Mouse (Mus musculus) hindbrain, embryonic 14.5 days (tissue): ENCODE measurements around the gene Fam118a. TPM values are rescaled to one million over a fixed set of nuclear protein-coding genes. Genes with fewer than 3 reads are reported as not detected.
A peak's percentile ranks its signal among the peaks of the same experiment; 100 is the strongest.

Source experiments
- ATAC-seq: fragments of 200-750 bp; cut with Nextera tagmentation; 2 replicates; pipeline ENCODE4 v1.8.0; 2017; ENCODE audit warnings: moderate number of reproducible peaks, mild to moderate bottlenecking, moderate TSS enrichment, moderate library complexity; ENCODE audit not compliant: low FRiP score
- DNase-seq: peaks from one replicate; pipeline ENCODE4 v3.0.0-alpha.2; 2015; ENCODE audit warnings: low spot score
- H3K27ac ChIP-seq: fragments of 300-500 bp; sonication (generic); 2 replicates; pipeline ENCODE4 v1.5.1; 2014; ENCODE audit warnings: mild to moderate bottlenecking, moderate library complexity
- H3K27me3 ChIP-seq: fragments of 300-500 bp; sonication (generic); 2 replicates; pipeline ENCODE4 v1.6.1; 2014; ENCODE audit warnings: mild to moderate bottlenecking, low read length, mixed read lengths; ENCODE audit not compliant: control insufficient read depth, insufficient read depth
- H3K36me3 ChIP-seq: fragments of 300-500 bp; sonication (generic); replicated peaks from 2 replicates; pipeline ENCODE4 v1.6.1; 2014; ENCODE audit not compliant: control insufficient read depth, insufficient read depth
- H3K4me1 ChIP-seq: fragments of 300-500 bp; sonication (generic); replicated peaks from 2 replicates; pipeline ENCODE4 v1.6.1; 2014; ENCODE audit warnings: antibody characterized with exemption, low read length, mixed read lengths; ENCODE audit not compliant: control insufficient read depth, insufficient read depth
- H3K4me2 ChIP-seq: fragments of 300-500 bp; sonication (generic); replicated peaks from 2 replicates; pipeline ENCODE4 v1.6.1; 2014; ENCODE audit warnings: mild to moderate bottlenecking, moderate library complexity
- H3K4me3 ChIP-seq: fragments of 300-500 bp; sonication (generic); replicated peaks from 2 replicates; pipeline ENCODE4 v1.5.1; 2014; ENCODE audit warnings: mild to moderate bottlenecking, low read length
- H3K9ac ChIP-seq: fragments of 300-500 bp; sonication (generic); 2 replicates; pipeline ENCODE4 v1.6.1; 2014
- H3K9me3 ChIP-seq: fragments of 300-500 bp; sonication (generic); 2 replicates; pipeline ENCODE4 v1.6.1; 2016; ENCODE audit warnings: low read length; ENCODE audit not compliant: control insufficient read depth
- WGBS: fragments of 180-500 bp; shearing (Covaris S2); extraction: QIAGEN DNeasy Blood & Tissue Kit; methylation state at CpG from one replicate; pipeline ENCODE4 v1.1.7; 2014; 5-methylcytosine and 5-hydroxymethylcytosine counted together
- polyA plus RNA-seq: library from polyadenylated mRNA; unstranded; fragments of >200 nt; fragmentation: Nextera tagmentation; extraction: Ambion mirVana; gene quantifications from 2 replicates; pipeline ENCODE4 v1.2.1, GENCODE M21; 2014

Gene Fam118a
- polyA plus RNA-seq, 1 experiment from 2014 or later, result 30.5 TPM

DNA sequence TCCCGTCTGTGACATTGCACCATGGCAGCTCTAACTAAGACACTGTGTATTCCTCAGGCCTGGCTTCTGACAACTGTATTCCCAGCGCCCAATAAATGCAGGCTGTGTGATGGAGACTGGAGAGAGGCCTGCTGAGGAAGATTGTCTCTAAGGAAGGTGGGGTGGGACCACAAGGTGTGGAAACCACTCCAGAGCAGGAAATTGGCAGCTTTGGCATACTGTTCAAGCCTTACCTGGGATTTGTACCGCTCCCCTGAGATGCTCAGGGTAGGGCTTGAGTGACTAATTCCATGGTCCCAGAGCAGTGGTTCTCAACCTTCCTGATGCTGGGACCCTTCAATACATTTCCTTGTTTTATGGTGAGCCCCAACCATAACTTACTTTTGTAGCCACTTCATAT is 39.6 kb upstream of the Fam118a start:
- Histone ChIP-seq H3K4me1 (peaks cover 22% of the 10 kb centered on the region), H3K4me2 (no peak overlapping the region), H3K27ac (no peak overlapping the region), H3K9ac (no peak overlapping the region), H3K27me3 (no peaks in the 10 kb centered on the region; the same call in 1 of the 2 replicates), H3K36me3 (no peaks in the 10 kb centered on the region), H3K9me3 (no peaks in the 10 kb centered on the region), H3K4me3 (no peak overlapping the region)
- ATAC-seq (no peak), DNase-seq (no peak)
- 83% methylated on average over 3 of the region's 3 CpGs for WGBS

GRCm38 (mm10) chr15:84989771-84990170 is 39.0 kb upstream of the Fam118a start:
- Histone ChIP-seq H3K27me3 (no peaks in the 10 kb centered on the region; the same call in 1 of the 2 replicates), H3K9ac (no peak overlapping the region), H3K27ac (no peak overlapping the region), H3K36me3 (no peaks in the 10 kb centered on the region), H3K4me3 (no peak overlapping the region), H3K4me1 (peaks cover 22% of the 10 kb centered on the region), H3K4me2 (no peak overlapping the region), H3K9me3 (no peaks in the 10 kb centered on the region)
- DNase-seq (no peak), ATAC-seq (no peak)
- 48% methylated on average over 7 of the region's 7 CpGs for WGBS

DNA sequence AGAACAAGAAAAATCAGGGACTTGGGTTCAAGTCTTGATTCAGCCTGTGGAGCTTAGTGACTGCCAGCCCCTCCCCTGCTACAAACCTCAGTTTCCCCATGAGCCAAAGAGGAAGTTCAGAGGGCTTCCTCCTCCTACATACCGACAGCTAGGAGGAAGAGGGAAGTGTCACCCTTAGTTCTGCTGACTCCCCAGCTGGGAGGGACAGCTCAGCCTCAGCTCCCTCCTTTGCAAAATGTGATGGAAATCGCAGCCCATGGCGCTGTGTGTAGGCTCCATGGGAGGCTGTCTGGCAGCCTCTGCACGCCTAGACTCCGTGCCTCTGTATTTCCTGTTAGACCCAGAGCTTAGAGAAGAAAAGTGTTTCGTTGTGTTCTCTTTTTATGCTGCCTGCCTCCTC is 34.2 kb upstream of the Fam118a start:
- H3K4me2 ChIP-seq, result no peak overlapping the region
- DNase-seq (no peak), ATAC-seq (no peak)
- no peaks in the 10 kb centered on the region for H3K4me1 ChIP-seq
- no peak overlapping the region for H3K9ac ChIP-seq
- no peak overlapping the region for H3K4me3 ChIP-seq
- H3K27ac ChIP-seq, result no peak overlapping the region
- 45% methylated on average over 6 of the region's 6 CpGs for WGBS
- no peaks in the 10 kb centered on the region for H3K27me3 ChIP-seq
- H3K36me3 ChIP-seq, result no peaks in the 10 kb centered on the region
- H3K9me3 ChIP-seq, result no peaks in the 10 kb centered on the region

DNA sequence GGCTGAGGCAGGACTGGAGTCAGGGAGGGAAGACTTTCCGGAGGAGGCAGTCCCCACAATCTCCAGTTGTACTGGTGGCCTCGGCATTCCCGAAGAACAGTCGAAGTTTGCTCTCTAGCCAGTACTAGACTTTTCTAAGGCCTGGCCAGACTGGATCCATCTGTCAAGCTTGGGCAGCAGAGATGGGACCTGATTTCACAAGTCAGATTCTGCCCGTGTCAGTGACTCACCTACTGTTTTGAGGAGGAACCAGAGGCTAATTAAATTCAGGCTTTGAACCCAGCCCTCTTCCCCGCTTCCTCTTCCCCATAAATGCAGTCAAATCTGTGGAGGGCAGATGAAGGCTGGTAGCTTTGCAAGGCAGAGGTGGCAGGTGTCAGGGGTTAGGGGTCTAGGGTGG is 33.7 kb upstream of the Fam118a start:
- ATAC-seq (no peak), DNase-seq (no peak)
- H3K27me3 ChIP-seq, result no peaks in the 10 kb centered on the region
- no peak overlapping the region for H3K4me2 ChIP-seq
- WGBS, result 48% methylated on average over 6 of the region's 6 CpGs
- no peak overlapping the region for H3K9ac ChIP-seq
- no peak overlapping the region for H3K27ac ChIP-seq
- H3K4me3 ChIP-seq, result no peak overlapping the region
- H3K36me3 ChIP-seq, result no peaks in the 10 kb centered on the region
- no peaks in the 10 kb centered on the region for H3K4me1 ChIP-seq
- no peaks in the 10 kb centered on the region for H3K9me3 ChIP-seq

GRCm38 (mm10) chr15:84995967-84996366 is 32.8 kb upstream of the Fam118a start:
- WGBS, result 0% methylated on average over 1 of the region's 1 CpGs
- H3K27ac ChIP-seq, result no peak overlapping the region

GRCm38 (mm10) chr15:84997768-84998454 is 30.8 kb upstream of the Fam118a start:
- Histone ChIP-seq H3K4me3 (no peak overlapping the region), H3K4me2 (no peak overlapping the region), H3K4me1 (no peaks in the 10 kb centered on the region), H3K9ac (no peak overlapping the region), H3K27me3 (no peaks in the 10 kb centered on the region), H3K36me3 (no peaks in the 10 kb centered on the region), H3K27ac (no peak overlapping the region), H3K9me3 (no peaks in the 10 kb centered on the region)
- DNase-seq (no peak), ATAC-seq (no peak)
- WGBS, result 74% methylated on average over 14 of the region's 14 CpGs

More at GRCm38 (mm10) chr15:84995967-84996366, 32.8 kb upstream of the Fam118a start:
- H3K4me3 ChIP-seq, result no peak overlapping the region
- no peaks in the 10 kb centered on the region for H3K9me3 ChIP-seq
- no peak overlapping the region for H3K9ac ChIP-seq
- H3K4me2 ChIP-seq, result no peak overlapping the region
- no peaks in the 10 kb centered on the region for H3K4me1 ChIP-seq
- H3K36me3 ChIP-seq, result no peaks in the 10 kb centered on the region
- no peak for ATAC-seq
- no peaks in the 10 kb centered on the region for H3K27me3 ChIP-seq
- DNase-seq, result no peak

DNA sequence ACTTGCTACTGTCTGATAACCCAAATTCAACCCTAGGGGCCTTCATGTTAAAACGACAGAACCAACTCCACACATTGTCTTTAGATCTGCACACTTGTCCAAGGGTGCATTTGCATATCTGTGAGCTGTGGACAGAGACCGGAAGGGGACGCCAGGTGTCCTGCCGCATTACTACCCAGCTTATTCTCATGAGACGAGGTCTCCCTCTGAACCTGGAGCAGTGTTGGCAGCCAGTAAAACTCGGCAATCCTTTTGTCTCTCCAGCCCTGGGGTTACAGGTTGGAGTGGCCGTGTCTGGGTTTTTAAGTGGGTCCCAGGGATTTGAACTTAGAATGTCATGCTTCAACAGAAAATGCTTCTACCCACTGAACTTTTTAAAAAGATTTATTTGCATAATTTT is 28.8 kb upstream of the Fam118a start:
- Histone ChIP-seq H3K4me1 (no peaks in the 10 kb centered on the region), H3K9me3 (no peaks in the 10 kb centered on the region), H3K9ac (no peak overlapping the region), H3K27me3 (no peaks in the 10 kb centered on the region), H3K4me3 (no peak overlapping the region), H3K4me2 (no peak overlapping the region), H3K36me3 (no peaks in the 10 kb centered on the region), H3K27ac (no peak overlapping the region)
- no peak for DNase-seq
- ATAC-seq, result no peak
- 60% methylated on average over 7 of the region's 7 CpGs for WGBS

- DNase-seq, result peak; percentile 81
- no peak overlapping the region for H3K9ac ChIP-seq
Observed at GRCm38 (mm10) chr15:85000984-85001982, 27.5 kb upstream of the Fam118a start.

GRCm38 (mm10) chr15:85009666-85010065 is 19.1 kb upstream of the Fam118a start:
- no peak overlapping the region for H3K4me3 ChIP-seq
- no peaks in the 10 kb centered on the region for H3K9me3 ChIP-seq
- 90% methylated on average over 8 of the region's 8 CpGs for WGBS
- no peaks in the 10 kb centered on the region for H3K36me3 ChIP-seq
- ATAC-seq (no peak), DNase-seq (no peak)
- H3K27ac ChIP-seq, result no peak overlapping the region
- 0 out of 2 replicates have a peak, but pooled peaks cover 6% of the 10 kb centered on the region for H3K4me1 ChIP-seq
- no peak overlapping the region for H3K4me2 ChIP-seq
- no peak overlapping the region for H3K9ac ChIP-seq
- H3K27me3 ChIP-seq, result no peaks in the 10 kb centered on the region; the same call in 1 of the 2 replicates

More at GRCm38 (mm10) chr15:85000984-85001982, 27.5 kb upstream of the Fam118a start:
- no peaks in the 10 kb centered on the region for H3K4me1 ChIP-seq
- no peak overlapping the region for H3K27ac ChIP-seq
- 18% methylated on average over 29 of the region's 29 CpGs for WGBS
- H3K36me3 ChIP-seq, result no peaks in the 10 kb centered on the region
- ATAC-seq, result no peak
- H3K4me2 ChIP-seq, result no peak overlapping the region
- no peaks in the 10 kb centered on the region for H3K27me3 ChIP-seq
- no peaks in the 10 kb centered on the region for H3K9me3 ChIP-seq
- no peak overlapping the region for H3K4me3 ChIP-seq
